Mouse (Mus musculus) thymus, adult 2 months (tissue): ENCODE results near the gene Rps28. TPM values are rescaled to one million over a fixed set of nuclear protein-coding genes. Genes with fewer than 3 reads are reported as not detected.
"Not testable (repeated sequence)": the region's sequence is repeated elsewhere in the genome, so short reads cannot be mapped to it uniquely, and the experiment has no call there.

Experiments used
- DNase-seq: peaks from one replicate; pipeline ENCODE4 v3.0.0; 2021
- H3K27ac ChIP-seq: fragments of 200-500 bp; 2 replicates; pipeline ENCODE4 v1.5.1; 2012; ENCODE audit warnings: low read length, control low read depth; ENCODE audit not compliant: control insufficient read depth, insufficient read depth
- H3K27me3 ChIP-seq: fragments of 200-500 bp; 2 replicates; pipeline ENCODE4 v1.6.1; 2012; ENCODE audit warnings: mild to moderate bottlenecking, low read length, moderate library complexity, mixed read lengths; ENCODE audit not compliant: control insufficient read depth, insufficient read depth
- H3K36me3 ChIP-seq: fragments of 200-500 bp; 2 replicates; pipeline ENCODE4 v1.6.1; 2012; ENCODE audit warnings: mild to moderate bottlenecking, low read length, moderate library complexity; ENCODE audit not compliant: control insufficient read depth, insufficient read depth
- H3K4me1 ChIP-seq: fragments of 200-500 bp; replicated peaks from 2 replicates; pipeline ENCODE4 v1.6.1; 2012; ENCODE audit warnings: low read length; ENCODE audit not compliant: control insufficient read depth, insufficient read depth
- H3K4me3 ChIP-seq: fragments of 200-500 bp; 2 replicates; pipeline ENCODE4 v1.5.1; 2012; ENCODE audit warnings: mild to moderate bottlenecking, low read length, control low read depth, moderate library complexity; ENCODE audit not compliant: control insufficient read depth, insufficient read depth
- CTCF ChIP-seq: fragments of 200-500 bp; IDR thresholded peaks from 2 replicates; pipeline ENCODE4 v1.5.1; 2012; ENCODE audit warnings: mild to moderate bottlenecking, control low read depth, low read length, moderate library complexity, borderline replicate concordance; ENCODE audit not compliant: control insufficient read depth, poor library complexity, insufficient read depth; ENCODE audit errors: extremely low read depth
- POLR2A ChIP-seq: fragments of 200-500 bp; IDR thresholded peaks from 2 replicates; pipeline ENCODE4 v1.6.1; 2012; ENCODE audit warnings: mild to moderate bottlenecking, low read length, control low read depth, moderate library complexity; ENCODE audit not compliant: control insufficient read depth, poor library complexity, insufficient read depth; ENCODE audit errors: extremely low read depth
- WGBS: fragments of 180-500 bp; shearing (Covaris S2); methylation state at CpG from one replicate; pipeline ENCODE4 v1.1.7; 2018; 5-methylcytosine and 5-hydroxymethylcytosine counted together
- polyA plus RNA-seq: library from polyadenylated mRNA; depleted of rRNA; stranded (reverse); fragments of >200 nt; gene quantifications from 2 replicates; pipeline ENCODE4 v1.2.3, GENCODE M21; 2012; rRNA removed

The Rps28 gene
- 678 and 707 TPM in 2 replicates for polyA plus RNA-seq

DNA sequence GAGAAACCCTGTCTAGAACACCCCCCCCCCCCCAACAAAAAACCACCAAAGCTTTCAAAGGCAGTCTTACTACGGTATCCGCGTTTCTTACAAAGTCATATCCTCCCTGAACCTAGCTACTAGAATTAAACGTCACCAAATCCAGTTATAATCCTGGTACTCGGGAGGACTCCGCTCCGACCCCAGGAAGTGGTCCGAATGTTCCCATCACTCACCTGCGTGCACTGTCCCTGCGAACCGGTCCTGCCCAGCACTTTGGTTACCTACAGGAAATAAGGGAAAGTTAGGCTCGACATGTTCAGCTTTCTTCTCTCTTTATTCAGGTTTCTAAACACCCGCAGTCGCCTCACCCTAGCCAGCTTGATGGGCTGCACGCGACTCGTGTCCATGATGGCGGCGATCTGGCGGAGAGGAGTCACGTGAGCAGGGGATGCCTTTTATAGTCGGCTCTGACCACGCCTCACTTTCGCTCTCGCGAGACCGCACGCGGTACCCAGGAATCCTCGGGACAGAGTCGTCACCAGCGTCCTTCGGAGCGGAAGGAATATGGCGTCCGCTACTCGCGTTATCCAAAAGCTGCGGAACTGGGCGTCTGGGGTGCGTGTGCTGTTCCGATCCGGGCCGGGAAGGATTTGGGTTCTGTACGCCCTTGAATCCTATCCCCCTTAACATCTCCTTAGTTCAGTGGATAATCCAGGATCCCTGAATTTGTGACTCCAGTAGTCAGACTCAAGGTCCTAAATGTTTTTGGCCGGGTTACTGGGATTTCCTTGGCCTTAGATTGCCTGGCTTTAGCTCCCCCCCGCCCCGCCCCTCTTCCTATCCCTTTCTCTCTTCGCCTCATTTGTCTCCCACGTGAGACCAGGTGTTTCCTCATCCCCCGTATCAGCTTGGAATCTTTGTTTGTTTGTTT lies at the start of gene Rps28, which contains the start of gene Ndufa7:
TSS of gene Rps28 (minus strand) at position 479 of the 913 bp plus-strand sequence.
TSS of gene Ndufa7 (plus strand) at position 489 of the 913 bp plus-strand sequence.
- peaks cover 12% of the 10 kb centered on the region for H3K4me1 ChIP-seq
- WGBS = under 1% methylated on average over 51 of the region's 51 CpGs
- peak within 1 kb of the TSS; percentile 39; the same call in 1 of the 2 replicates for H3K27ac ChIP-seq
- peaks cover 12% of the 10 kb centered on the region for H3K36me3 ChIP-seq
- H3K4me3 ChIP-seq = peak within 1 kb of the TSS; percentile 95
- no peaks in the 10 kb centered on the region for H3K27me3 ChIP-seq
- peak; percentile 97 for DNase-seq
- TF ChIP-seq CTCF (no peak; the same call in 1 of the 2 replicates), POLR2A (peak; percentile 85)

DNA sequence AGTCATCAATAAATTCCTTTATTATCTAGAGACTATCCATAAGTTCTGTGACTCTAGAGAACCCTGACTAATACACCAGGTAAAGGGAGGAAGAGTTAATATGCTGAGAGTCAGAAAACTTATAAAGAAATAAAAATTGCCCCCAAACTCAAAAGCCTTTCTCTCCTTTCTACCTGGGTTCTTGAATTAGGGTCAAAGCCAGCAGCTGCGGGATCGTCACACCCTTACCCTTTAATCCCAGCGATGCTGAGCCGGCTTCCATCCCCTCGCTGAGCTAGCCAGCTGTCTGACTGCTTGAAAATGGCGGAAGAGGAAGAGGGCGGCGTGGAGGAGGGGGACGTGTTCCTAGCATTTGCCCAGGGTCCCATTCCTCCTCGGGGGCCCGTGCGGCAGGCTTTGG lies 49.2 kb upstream of the Rps28 start, which contains the start of gene Gm7029:
TSS of gene Gm7029 (plus strand) at position 301 of the 400 bp plus-strand sequence.
- not testable (repeated sequence) for H3K27ac ChIP-seq, H3K4me3 ChIP-seq, H3K4me1 ChIP-seq, H3K27me3 ChIP-seq, DNase-seq
- WGBS = 100% methylated on average over 1 of the region's 12 CpGs
- peaks cover 16% of the 10 kb centered on the region for H3K36me3 ChIP-seq

DNA sequence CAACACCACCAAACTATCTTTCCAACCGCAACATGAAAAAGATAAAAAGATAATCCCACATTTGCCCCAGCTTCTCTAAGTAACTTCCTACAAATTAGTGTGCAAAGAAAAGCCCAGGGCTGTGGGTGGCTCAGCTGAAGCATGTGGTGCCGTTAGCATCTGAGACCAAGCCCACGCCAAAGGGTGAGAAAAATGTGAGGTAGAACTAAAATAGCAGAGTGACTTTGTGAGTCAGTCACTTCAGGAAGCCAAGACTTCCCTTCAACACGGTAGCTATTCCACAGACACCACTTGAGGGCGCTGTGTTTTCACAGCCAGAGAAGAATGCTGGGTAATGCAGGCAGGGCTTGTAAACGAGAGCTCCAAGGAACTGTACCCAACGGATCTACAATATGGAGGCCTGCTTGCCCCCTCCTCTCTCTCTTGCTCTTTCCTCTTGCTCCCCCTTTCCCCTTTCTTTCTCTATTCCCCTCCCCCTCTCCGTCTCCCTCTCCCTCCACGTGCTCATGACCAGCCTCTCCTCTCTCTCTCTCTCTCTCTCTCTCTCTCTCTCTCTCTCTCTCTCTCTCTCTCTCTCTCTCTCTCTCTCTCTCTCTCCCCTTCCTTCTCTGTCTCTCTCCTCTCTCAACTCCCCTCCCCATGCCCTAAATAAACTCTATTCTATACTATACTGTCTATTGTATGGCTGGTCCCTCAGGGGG lies 41.1 kb upstream of the Rps28 start:
- H3K27me3 ChIP-seq = no peaks in the 10 kb centered on the region
- 14% methylated on average over 9 of the region's 9 CpGs for WGBS
- peak overlapping the region; percentile 20; the same call in 1 of the 2 replicates for H3K4me3 ChIP-seq
- TF ChIP-seq CTCF = no peak
- no peak for TF ChIP-seq POLR2A
- H3K27ac ChIP-seq = peak overlapping the region; percentile 41; the same call in 1 of the 2 replicates
- H3K4me1 ChIP-seq = peaks cover 7% of the 10 kb centered on the region
- peak; percentile 70 for DNase-seq
- no peaks in the 10 kb centered on the region for H3K36me3 ChIP-seq

DNA sequence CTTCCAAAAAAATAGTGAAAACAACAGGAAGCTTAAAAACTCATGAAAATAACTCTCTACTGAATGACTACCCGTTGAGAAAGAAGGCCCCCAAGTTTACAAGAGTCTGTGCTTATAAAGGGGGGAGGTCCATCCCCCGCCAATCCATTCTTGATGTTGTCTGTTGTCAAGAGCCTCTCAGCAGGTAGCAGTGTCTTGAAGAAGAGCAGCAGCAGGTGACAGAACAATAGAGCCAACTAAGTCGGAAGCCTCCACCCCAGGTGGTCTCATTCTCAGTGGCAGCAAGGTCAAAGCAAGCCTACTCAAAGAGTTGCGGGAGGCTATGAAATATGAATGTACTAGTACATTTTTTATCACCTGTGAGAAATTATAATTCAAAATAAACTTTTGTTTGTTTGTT lies 33.5 kb upstream of the Rps28 start:
- H3K27me3 ChIP-seq = no peaks in the 10 kb centered on the region
- no peaks in the 10 kb centered on the region for H3K36me3 ChIP-seq
- H3K27ac ChIP-seq = no peak overlapping the region
- no peak for DNase-seq
- 94% methylated on average over 4 of the region's 4 CpGs for WGBS
- no peak for TF ChIP-seq POLR2A
- TF ChIP-seq CTCF = no peak
- no peak overlapping the region for H3K4me3 ChIP-seq
- H3K4me1 ChIP-seq = no peaks in the 10 kb centered on the region

DNA sequence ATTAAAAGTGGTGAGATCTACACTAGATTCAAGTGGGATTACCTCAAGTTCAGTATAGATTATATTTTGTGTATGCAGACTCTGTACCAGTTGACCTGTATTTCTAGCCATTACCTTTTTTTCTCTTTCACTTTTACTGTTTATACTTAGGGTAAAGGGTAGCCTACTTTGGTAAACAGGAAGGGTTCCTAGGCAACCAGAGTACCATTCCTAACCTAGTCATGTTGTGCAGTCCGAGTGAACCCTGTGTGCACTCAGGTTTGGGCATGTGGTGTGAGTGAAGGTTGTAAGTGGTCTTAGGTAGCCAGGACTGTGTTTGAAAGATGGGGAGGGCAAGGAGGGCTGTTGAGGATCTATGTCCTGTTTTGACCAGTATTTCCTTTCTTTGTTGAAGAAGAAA lies 27.0 kb upstream of the Rps28 start:
- no peak overlapping the region for H3K27ac ChIP-seq
- 20% methylated on average over 1 of the region's 1 CpGs for WGBS
- no peaks in the 10 kb centered on the region for H3K36me3 ChIP-seq
- TF ChIP-seq POLR2A (no peak), CTCF (no peak)
- H3K27me3 ChIP-seq = no peaks in the 10 kb centered on the region
- H3K4me3 ChIP-seq = no peak overlapping the region
- no peak for DNase-seq
- H3K4me1 ChIP-seq = no peaks in the 10 kb centered on the region

DNA sequence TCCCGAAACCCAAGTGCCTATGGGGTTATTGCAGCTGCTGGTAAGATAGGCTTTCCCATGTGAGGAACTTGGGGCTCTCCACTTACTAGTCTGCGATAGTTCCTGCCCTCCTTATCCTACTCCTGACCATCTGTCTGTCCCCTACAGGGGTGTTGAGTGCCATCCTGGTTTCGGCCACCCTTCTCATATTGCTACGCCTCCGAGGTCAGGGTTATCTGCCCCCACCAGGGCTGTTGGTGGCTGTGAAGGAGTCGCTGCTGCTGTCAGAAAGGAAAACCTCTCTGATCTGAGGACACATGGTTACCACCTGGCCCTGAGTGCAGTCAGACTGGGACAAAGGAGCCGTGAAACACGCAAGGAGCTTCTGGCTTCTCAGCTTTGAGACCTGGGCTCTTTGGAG lies 23.8 kb upstream of the Rps28 start:
- Histone ChIP-seq H3K36me3 (no peaks in the 10 kb centered on the region), H3K4me1 (peaks cover 5% of the 10 kb centered on the region), H3K27ac (no peak overlapping the region), H3K4me3 (no peak overlapping the region), H3K27me3 (no peaks in the 10 kb centered on the region)
- DNase-seq = no peak
- TF ChIP-seq POLR2A (no peak), CTCF (no peak)
- 97% methylated on average over 8 of the region's 8 CpGs for WGBS
